Mouse (Mus musculus) intestine, embryonic 14.5 days (tissue): ENCODE measurements around the gene Ror1. TPM values are rescaled to one million over a fixed set of nuclear protein-coding genes. Genes with fewer than 3 reads are reported as not detected.

Experiments
- ATAC-seq: fragments of 200-750 bp; cut with Nextera tagmentation; replicated peaks from 2 replicates; pipeline ENCODE4 v1.8.0; 2017; ENCODE audit warnings: low read depth, moderate number of reproducible peaks, moderate TSS enrichment, moderate library complexity; ENCODE audit not compliant: low FRiP score, low TSS enrichment
- DNase-seq: peaks from one replicate; pipeline ENCODE4 v3.0.0-alpha.2; 2018; ENCODE audit warnings: low spot score
- H3K27ac ChIP-seq: fragments of 300-500 bp; sonication (generic); 2 replicates; pipeline ENCODE4 v1.5.1; 2014; ENCODE audit warnings: low read depth, mild to moderate bottlenecking, control low read depth
- H3K27me3 ChIP-seq: fragments of 300-500 bp; sonication (generic); replicated peaks from 2 replicates; pipeline ENCODE4 v1.6.1; 2014; ENCODE audit warnings: low read length, control low read depth; ENCODE audit not compliant: control insufficient read depth, insufficient read depth
- H3K36me3 ChIP-seq: fragments of 300-500 bp; sonication (generic); 2 replicates; pipeline ENCODE4 v1.6.1; 2014; ENCODE audit warnings: low read length, control low read depth; ENCODE audit not compliant: control insufficient read depth, insufficient read depth
- H3K4me1 ChIP-seq: fragments of 300-500 bp; sonication (generic); replicated peaks from 2 replicates; pipeline ENCODE4 v1.6.1; 2014; ENCODE audit warnings: low read length, control low read depth, mixed read lengths; ENCODE audit not compliant: control insufficient read depth, insufficient read depth
- H3K4me2 ChIP-seq: fragments of 300-500 bp; sonication (generic); 2 replicates; pipeline ENCODE4 v1.6.1; 2014; ENCODE audit warnings: low read length
- H3K4me3 ChIP-seq: fragments of 300-500 bp; sonication (generic); 2 replicates; pipeline ENCODE4 v1.5.1; 2014; ENCODE audit warnings: low read depth, low read length, control low read depth, mixed read lengths
- H3K9ac ChIP-seq: fragments of 300-500 bp; sonication (generic); 2 replicates; pipeline ENCODE4 v1.6.1; 2014; ENCODE audit warnings: mild to moderate bottlenecking, low read length
- H3K9me3 ChIP-seq: fragments of 300-500 bp; sonication (generic); 2 replicates; pipeline ENCODE4 v1.6.1; 2016; ENCODE audit warnings: low read length, control low read depth; ENCODE audit not compliant: control insufficient read depth
- WGBS: fragments of 180-500 bp; shearing (Covaris S2); extraction: QIAGEN DNeasy Blood & Tissue Kit; methylation state at CpG from one replicate; pipeline ENCODE4 v1.1.7; 2014; 5-methylcytosine and 5-hydroxymethylcytosine counted together
- polyA plus RNA-seq: library from polyadenylated mRNA; unstranded; fragments of >200 nt; fragmentation: Nextera tagmentation; extraction: Ambion mirVana; gene quantifications from 2 replicates; pipeline ENCODE4 v1.2.1, GENCODE M21; 2014

Ror1 gene
- polyA plus RNA-seq, 1 experiment from 2014 or later, result 12.1 TPM

GRCm38 (mm10) chr4:100158401-100158800 lies 62.8 kb downstream of the Ror1 start:
- Histone ChIP-seq H3K9ac (no peak overlapping the region), H3K27ac (no peak overlapping the region), H3K27me3 (no peaks in the 10 kb centered on the region), H3K36me3 (no peaks in the 10 kb centered on the region), H3K4me1 (peaks cover 14% of the 10 kb centered on the region; the same call in 1 of the 2 replicates), H3K9me3 (no peaks in the 10 kb centered on the region), H3K4me3 (no peak overlapping the region), H3K4me2 (no peak overlapping the region)
- ATAC-seq (no peak), DNase-seq (no peak)
- WGBS, result 93% methylated on average over 5 of the region's 5 CpGs

GRCm38 (mm10) chr4:100160156-100160555 lies 64.6 kb downstream of the Ror1 start:
- Histone ChIP-seq H3K4me2 (no peak overlapping the region), H3K9ac (no peak overlapping the region), H3K27ac (no peak overlapping the region), H3K9me3 (no peaks in the 10 kb centered on the region), H3K36me3 (no peaks in the 10 kb centered on the region), H3K27me3 (no peaks in the 10 kb centered on the region), H3K4me3 (no peak overlapping the region), H3K4me1 (no peaks in the 10 kb centered on the region)
- no peak for DNase-seq
- ATAC-seq, result no peak

GRCm38 (mm10) chr4:100165790-100166189 lies 70.2 kb downstream of the Ror1 start:
- no peak overlapping the region for H3K27ac ChIP-seq
- no peak overlapping the region for H3K4me3 ChIP-seq
- DNase-seq, result no peak
- 80% methylated on average over 7 of the region's 7 CpGs for WGBS
- H3K4me2 ChIP-seq, result no peak overlapping the region
- ATAC-seq, result no peak
- peaks cover 30% of the 10 kb centered on the region for H3K4me1 ChIP-seq
- H3K27me3 ChIP-seq, result no peaks in the 10 kb centered on the region
- H3K9ac ChIP-seq, result no peak overlapping the region
- H3K36me3 ChIP-seq, result no peaks in the 10 kb centered on the region
- no peaks in the 10 kb centered on the region for H3K9me3 ChIP-seq

GRCm38 (mm10) chr4:100166871-100167270 lies 71.3 kb downstream of the Ror1 start:
- Histone ChIP-seq H3K4me3 (no peak overlapping the region), H3K9me3 (no peaks in the 10 kb centered on the region), H3K27me3 (no peaks in the 10 kb centered on the region), H3K4me2 (no peak overlapping the region), H3K36me3 (no peaks in the 10 kb centered on the region), H3K9ac (no peak overlapping the region), H3K27ac (no peak overlapping the region), H3K4me1 (peaks cover 39% of the 10 kb centered on the region)
- no peak for ATAC-seq
- DNase-seq, result no peak
- 55% methylated on average over 3 of the region's 3 CpGs for WGBS

GRCm38 (mm10) chr4:100169683-100170082 lies 74.1 kb downstream of the Ror1 start:
- ATAC-seq, result 0 out of 2 replicates have a peak, but pooled peaks have one; percentile 43
- no peak overlapping the region; the same call in 1 of the 2 replicates for H3K4me2 ChIP-seq
- no peak overlapping the region for H3K9ac ChIP-seq
- peak overlapping the region; percentile 47; the same call in 1 of the 2 replicates for H3K27ac ChIP-seq
- H3K9me3 ChIP-seq, result no peaks in the 10 kb centered on the region
- WGBS, result 35% methylated on average over 5 of the region's 5 CpGs
- no peak overlapping the region for H3K4me3 ChIP-seq
- DNase-seq, result no peak
- peaks cover 39% of the 10 kb centered on the region for H3K4me1 ChIP-seq
- H3K27me3 ChIP-seq, result no peaks in the 10 kb centered on the region
- no peaks in the 10 kb centered on the region for H3K36me3 ChIP-seq

GRCm38 (mm10) chr4:100170161-100170650 lies 74.6 kb downstream of the Ror1 start:
- H3K27me3 ChIP-seq, result no peaks in the 10 kb centered on the region
- DNase-seq (peak; percentile 65), ATAC-seq (0 out of 2 replicates have a peak, but pooled peaks have one; percentile 19)
- H3K4me2 ChIP-seq, result peak overlapping the region; percentile 20
- H3K27ac ChIP-seq, result no peak overlapping the region
- H3K36me3 ChIP-seq, result no peaks in the 10 kb centered on the region
- no peaks in the 10 kb centered on the region for H3K9me3 ChIP-seq
- WGBS, result 40% methylated on average over 14 of the region's 14 CpGs
- no peak overlapping the region for H3K4me3 ChIP-seq
- peaks cover 39% of the 10 kb centered on the region for H3K4me1 ChIP-seq
- H3K9ac ChIP-seq, result no peak overlapping the region

- no peak for DNase-seq
- Histone ChIP-seq H3K4me1 (peaks cover 36% of the 10 kb centered on the region), H3K4me2 (no peak overlapping the region), H3K9me3 (no peaks in the 10 kb centered on the region), H3K27me3 (no peaks in the 10 kb centered on the region), H3K4me3 (no peak overlapping the region), H3K36me3 (no peaks in the 10 kb centered on the region), H3K27ac (no peak overlapping the region), H3K9ac (no peak overlapping the region)
- ATAC-seq, result no peak
- WGBS, result 49% methylated on average over 5 of the region's 5 CpGs
Observed at GRCm38 (mm10) chr4:100170743-100171142, 75.2 kb downstream of the Ror1 start.

- Histone ChIP-seq H3K27ac (no peak overlapping the region), H3K9me3 (no peaks in the 10 kb centered on the region), H3K4me2 (no peak overlapping the region), H3K4me3 (no peak overlapping the region), H3K36me3 (no peaks in the 10 kb centered on the region), H3K9ac (no peak overlapping the region), H3K4me1 (peaks cover 36% of the 10 kb centered on the region), H3K27me3 (no peaks in the 10 kb centered on the region)
- 16% methylated on average over 5 of the region's 5 CpGs for WGBS
- no peak for DNase-seq
- ATAC-seq, result no peak
Observed at GRCm38 (mm10) chr4:100171483-100171898, 75.9 kb downstream of the Ror1 start.

GRCm38 (mm10) chr4:100175594-100175993 lies 80.0 kb downstream of the Ror1 start:
- H3K27me3 ChIP-seq, result no peaks in the 10 kb centered on the region
- H3K9me3 ChIP-seq, result no peaks in the 10 kb centered on the region
- H3K4me2 ChIP-seq, result no peak overlapping the region
- no peak overlapping the region for H3K27ac ChIP-seq
- ATAC-seq, result no peak
- H3K9ac ChIP-seq, result no peak overlapping the region
- H3K4me3 ChIP-seq, result no peak overlapping the region
- 90% methylated on average over 7 of the region's 7 CpGs for WGBS
- no peaks in the 10 kb centered on the region for H3K36me3 ChIP-seq
- peaks cover 11% of the 10 kb centered on the region for H3K4me1 ChIP-seq
- no peak for DNase-seq
